Comparison of ENCODE assay signal across 8 mouse cellular contexts in genomic region chr10:115097163-115097562, GRCm38 (mm10).
DNase-seq lines count a peak whose midpoint lies in the region; ATAC-seq and TF ChIP-seq lines count a peak whose summit lies in the region.
"Had no signal": no experiment of that assay in that cellular context is flagged by ENCODE, and none has a peak within 500 bp of the region (broad histone marks: within the 10 kb centered on the region; RNA-seq: fewer than 3 reads in every experiment).

No protein-coding gene starts in this region.

- no peaks in the 10 kb centered on the region for H3K79me2 ChIP-seq in CH12.LX (replicated peaks; ENCODE audit: control insufficient read depth, extremely low read depth, insufficient read depth, poor library complexity, severe bottlenecking)

- H3K4me1 ChIP-seq in CH12.LX (ENCODE audit: control insufficient read depth in 1 of 2, insufficient read depth in 2 of 2), result peaks cover 0 to 15% of the 10 kb centered on the region in 2 experiments; a peak in 2 of 4 replicates
- H3K4me1 ChIP-seq in hindbrain, embryonic 11.5 days (replicated peaks; ENCODE audit: control insufficient read depth, insufficient read depth, low read length), result no peaks in the 10 kb centered on the region
- no peaks in the 10 kb centered on the region for H3K4me1 ChIP-seq in lung, postnatal 0 days (ENCODE audit: insufficient read depth, low read depth, low read length)
- H3K4me1 ChIP-seq: stomach, embryonic 15.5 days had no signal

- TF ChIP-seq CTCF in CH12.LX (conservative IDR thresholded peaks at IDR 0.05 in 1 of 2, IDR thresholded peaks at IDR 0.05 in 1 of 2; ENCODE audit: low read depth in 2 of 2, low read length in 2 of 2), result peak; percentile 79 to 80
- TF ChIP-seq CTCF in layer of hippocampus, adult 2 months (conservative IDR thresholded peaks at IDR 0.05), result peak; percentile 93
- peak; percentile 79 for TF ChIP-seq CTCF in lung, postnatal 0 days (IDR thresholded peaks at IDR 0.05)

- 19% methylated on average over 5 of the region's 5 CpGs for WGBS in hindbrain, embryonic 11.5 days
- WGBS in lung, postnatal 0 days, result 9% methylated on average over 5 of the region's 5 CpGs

- peak; percentile 79 for ATAC-seq in hindbrain, embryonic 11.5 days (ENCODE audit: low FRiP score)
- ATAC-seq in lung, postnatal 0 days, result no peak

- dilution Hi-C loops in CH12.LX (cut with MboI; ENCODE audit: extremely low pct_ligation_motif_present, extremely low pct_unique_long_range_greater_than_20kb, low sequenced_read_pairs), result no loop called here

- H3K9me3 ChIP-seq in CH12.LX (replicated peaks; ENCODE audit: low read length), result no peaks in the 10 kb centered on the region
- H3K9me3 ChIP-seq in hindbrain, embryonic 11.5 days (ENCODE audit: control insufficient read depth, low read length), result no peaks in the 10 kb centered on the region
- H3K9me3 ChIP-seq in lung, postnatal 0 days (ENCODE audit: low read length), result no peaks in the 10 kb centered on the region
- H3K9me3 ChIP-seq: stomach, embryonic 15.5 days had no signal

- no peak overlapping the region for H3K9ac ChIP-seq in CH12.LX (ENCODE audit: insufficient read depth, low read depth)
- no peak overlapping the region for H3K9ac ChIP-seq in hindbrain, embryonic 11.5 days (ENCODE audit: low read depth, low read length)
- H3K9ac ChIP-seq in lung, postnatal 0 days (replicated peaks; ENCODE audit: low read depth), result no peak overlapping the region
- H3K9ac ChIP-seq: stomach, embryonic 15.5 days had no signal

- TF ChIP-seq EP300 in CH12.LX (IDR thresholded peaks at IDR 0.05; ENCODE audit: low read length), result no peak
- TF ChIP-seq EP300 in lung, postnatal 0 days (IDR thresholded peaks at IDR 0.05), result no peak

- H3K27ac ChIP-seq in CH12.LX (ENCODE audit: insufficient read depth, low read depth), result no peak overlapping the region
- no peak overlapping the region for H3K27ac ChIP-seq in hindbrain, embryonic 11.5 days (ENCODE audit: low read depth, low read length)
- no peak overlapping the region for H3K27ac ChIP-seq in layer of hippocampus, adult 2 months
- H3K27ac ChIP-seq in lung, postnatal 0 days (ENCODE audit: low read length), result no peak overlapping the region
- H3K27ac ChIP-seq: stomach, embryonic 15.5 days had no signal

- TF ChIP-seq RAD21 in CH12.LX (IDR thresholded peaks at IDR 0.05; ENCODE audit: low read depth, low read length), result peak; percentile 91

- H3K4me2 ChIP-seq in CH12.LX (ENCODE audit: insufficient read depth, low read depth, poor library complexity, severe bottlenecking), result no peak overlapping the region
- H3K4me2 ChIP-seq in hindbrain, embryonic 11.5 days (replicated peaks; ENCODE audit: low read depth, low read length), result no peak overlapping the region
- no peak overlapping the region for H3K4me2 ChIP-seq in lung, postnatal 0 days (replicated peaks; ENCODE audit: low read depth, low read length)
- H3K4me2 ChIP-seq: stomach, embryonic 15.5 days had no signal

- DNase-seq in CH12.LX (ENCODE audit: extremely low read depth), result peak; percentile 81
- peak; percentile 81 for DNase-seq in NIH3T3 (ENCODE audit: low read depth)
- peak; percentile 64 for DNase-seq in embryo, embryonic 11 days
- DNase-seq in hindbrain, embryonic 11.5 days (ENCODE audit: low spot score), result peak; percentile 81
- peak; percentile 51 to 77 for DNase-seq in layer of hippocampus, adult 2 months (ENCODE audit: low spot score in 2 of 2)
- DNase-seq in lung, postnatal 0 days (ENCODE audit: low spot score), result peak; percentile 64
- DNase-seq in right cerebral cortex, postnatal 10 days (ENCODE audit: low spot score in 2 of 2), result peak; percentile 79

- in situ Hi-C loops in CH12.LX (cut with MboI; ENCODE audit: low pct_ligation_motif_present, low pct_unique_long_range_greater_than_20kb, low sequenced_read_pairs), result no loop called here

- TF ChIP-seq POLR2A in CH12.LX (IDR thresholded peaks at IDR 0.05; ENCODE audit: low read depth, low read length), result no peak

- no peaks in the 10 kb centered on the region for H3K36me3 ChIP-seq in CH12.LX (replicated peaks in 1 of 2; ENCODE audit: control insufficient read depth in 1 of 2, insufficient read depth in 1 of 2, low read length in 1 of 2)
- no peaks in the 10 kb centered on the region for H3K36me3 ChIP-seq in hindbrain, embryonic 11.5 days (ENCODE audit: control insufficient read depth, insufficient read depth, low read length)
- no peaks in the 10 kb centered on the region for H3K36me3 ChIP-seq in lung, postnatal 0 days (ENCODE audit: insufficient read depth, low read length)
- H3K36me3 ChIP-seq: stomach, embryonic 15.5 days had no signal

- H3K27me3 ChIP-seq in CH12.LX (replicated peaks), result no peaks in the 10 kb centered on the region
- no peaks in the 10 kb centered on the region for H3K27me3 ChIP-seq in hindbrain, embryonic 11.5 days (ENCODE audit: control insufficient read depth, insufficient read depth, low read length)
- no peaks in the 10 kb centered on the region for H3K27me3 ChIP-seq in lung, postnatal 0 days (replicated peaks; ENCODE audit: insufficient read depth, low read length)
- H3K27me3 ChIP-seq: stomach, embryonic 15.5 days had no signal

- H3K4me3 ChIP-seq in CH12.LX (replicated peaks in 1 of 3; ENCODE audit: low read depth in 2 of 3, low read length in 2 of 3, poor library complexity in 1 of 3), result no peak overlapping the region
- H3K4me3 ChIP-seq in hindbrain, embryonic 11.5 days (ENCODE audit: low read depth, low read length), result no peak overlapping the region
- no peak overlapping the region for H3K4me3 ChIP-seq in layer of hippocampus, adult 2 months
- H3K4me3 ChIP-seq in lung, postnatal 0 days (ENCODE audit: low read depth, low read length), result no peak overlapping the region
- H3K4me3 ChIP-seq: stomach, embryonic 15.5 days had no signal

TF ChIP-seq in CH12.LX, 34 proteins besides CTCF, POLR2A, EP300 and RAD21:
- TF ChIP-seq ETS1 (conservative IDR thresholded peaks at IDR 0.05; ENCODE audit: low read depth, low read length) (no peak), MYC (IDR thresholded peaks at IDR 0.05; ENCODE audit: low read depth, low read length) (no peak), GABPA (IDR thresholded peaks at IDR 0.05; ENCODE audit: insufficient replicate concordance, low read depth, low read length) (no peak), ZC3H11A (IDR thresholded peaks at IDR 0.05; ENCODE audit: low read depth, low read length) (peak; percentile 4; the same call in 1 of the 2 replicates), TBP (conservative IDR thresholded peaks at IDR 0.05; ENCODE audit: low read depth, low read length) (no peak), TCF12 (IDR thresholded peaks at IDR 0.05; ENCODE audit: low read depth, low read length) (no peak), ELF1 (IDR thresholded peaks at IDR 0.05; ENCODE audit: low read depth, low read length) (no peak), HCFC1 (IDR thresholded peaks at IDR 0.05; ENCODE audit: low read depth, low read length) (no peak), SMC3 (IDR thresholded peaks at IDR 0.05; ENCODE audit: low read depth, low read length) (peak; percentile 69), MAX (IDR thresholded peaks at IDR 0.05; ENCODE audit: low read length) (no peak), MXI1 (IDR thresholded peaks at IDR 0.05; ENCODE audit: low read depth, low read length) (no peak), JUN (IDR thresholded peaks at IDR 0.05; ENCODE audit: insufficient read depth, low read depth, low read length) (no peak), SIN3A (IDR thresholded peaks at IDR 0.05; ENCODE audit: low read length) (no peak), NELFE (IDR thresholded peaks at IDR 0.05; ENCODE audit: low read depth, low read length) (no peak), JUND (conservative IDR thresholded peaks at IDR 0.05; ENCODE audit: low read depth, low read length) (no peak), PAX5 (IDR thresholded peaks at IDR 0.05; ENCODE audit: low read length) (no peak), MAZ (IDR thresholded peaks at IDR 0.05; ENCODE audit: low read depth, low read length) (no peak), KAT2A (IDR thresholded peaks at IDR 0.05; ENCODE audit: insufficient replicate concordance, low read length) (no peak)
